Mouse (Mus musculus) erythroid progenitor cell, adult 5-6 weeks (primary cell): ENCODE results near the gene Tap2. TPM values are rescaled to one million over a fixed set of nuclear protein-coding genes. Genes with fewer than 3 reads are reported as not detected.
A peak's percentile ranks its signal among the peaks of the same experiment; 100 is the strongest.

Experiments used
- ATAC-seq: replicated peaks from 2 replicates; pipeline ENCODE4 v1.8.0; 2016; ENCODE audit warnings: moderate number of reproducible peaks, mild to moderate bottlenecking, moderate TSS enrichment, inconsistent platforms; ENCODE audit not compliant: poor library complexity, low FRiP score, severe bottlenecking
- total RNA-seq, 2 experiments: library from RNA; stranded (forward) in 1 of 2; stranded (reverse) in 1 of 2; fragments of 150-400 nt in 1 of 2; fragments of 186-747, 209-891 nt in 1 of 2; gene quantifications; 2 replicates each; pipeline versions ENCODE4 v1.2.3 to v1.2.4; 2015 to 2017; ENCODE audit warnings: low replicate concordance in 2 of 2

Gene Tap2
- total RNA-seq (2015; ENCODE audit: low replicate concordance) = 4.7 and 6.7 TPM in 2 replicates
- 7.7 and 16.6 TPM in 2 replicates for total RNA-seq (2017; ENCODE audit: low replicate concordance)

DNA sequence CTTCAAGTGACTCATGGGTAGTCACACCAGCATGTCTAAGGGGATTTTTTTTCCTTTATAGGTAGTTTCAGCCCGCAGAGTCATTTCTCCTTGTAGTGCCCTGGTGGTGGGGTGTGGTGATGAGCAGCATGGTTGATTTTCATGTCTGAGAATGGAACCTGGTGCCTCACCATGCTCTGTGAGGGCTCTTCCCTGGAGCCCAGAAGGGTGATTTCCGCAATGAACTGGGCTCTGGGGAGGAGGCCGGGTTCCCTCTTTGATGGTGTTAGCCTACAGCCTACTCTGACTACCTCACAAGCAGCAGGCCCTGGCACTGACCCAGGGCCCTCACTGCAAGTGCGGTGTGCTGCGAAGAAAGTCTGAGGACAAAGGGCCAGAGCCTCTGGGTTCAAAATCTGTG is at the start of gene Tap2:
Tap2 (plus strand) TSS at position 84 of the 400 bp plus-strand sequence.
- ATAC-seq = no peak

- ATAC-seq = no peak
Observed at GRCm38 (mm10) chr17:34155534-34155933, 47.8 kb upstream of the Tap2 start.

DNA sequence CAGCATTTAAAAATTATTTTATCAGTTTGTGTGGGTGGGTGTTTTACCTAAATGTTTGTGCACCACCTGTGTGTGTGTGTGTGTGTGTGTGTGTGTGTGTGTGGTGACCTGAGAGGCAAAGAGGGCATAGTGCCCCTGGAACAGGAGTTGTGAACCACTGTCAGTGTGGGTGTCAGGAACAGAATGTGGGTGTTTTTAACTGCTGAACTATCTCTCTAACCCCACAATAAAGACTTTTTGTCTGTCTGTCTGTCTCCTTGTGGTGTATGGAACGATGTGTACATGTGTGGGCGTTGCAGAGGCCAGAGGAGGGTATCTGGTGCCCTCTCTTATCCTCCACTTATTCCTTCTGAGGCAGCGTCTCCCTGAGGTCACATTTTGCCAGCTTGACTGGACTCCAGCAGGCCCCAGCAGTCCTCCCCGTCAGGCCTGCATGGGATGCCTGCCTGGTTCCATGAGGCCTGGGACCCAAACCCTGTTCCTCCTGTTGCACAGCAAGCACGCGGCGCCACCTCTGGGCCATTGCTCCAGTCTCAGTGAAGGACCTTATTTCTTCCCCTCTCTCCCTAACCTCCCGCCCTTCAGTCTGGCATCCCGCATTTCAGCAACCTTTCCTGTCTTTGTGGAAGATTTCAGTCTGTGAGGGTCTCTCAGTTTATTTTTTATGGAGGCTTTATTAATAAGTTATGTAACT is 39.0 kb upstream of the Tap2 start:
- no peak for ATAC-seq

DNA sequence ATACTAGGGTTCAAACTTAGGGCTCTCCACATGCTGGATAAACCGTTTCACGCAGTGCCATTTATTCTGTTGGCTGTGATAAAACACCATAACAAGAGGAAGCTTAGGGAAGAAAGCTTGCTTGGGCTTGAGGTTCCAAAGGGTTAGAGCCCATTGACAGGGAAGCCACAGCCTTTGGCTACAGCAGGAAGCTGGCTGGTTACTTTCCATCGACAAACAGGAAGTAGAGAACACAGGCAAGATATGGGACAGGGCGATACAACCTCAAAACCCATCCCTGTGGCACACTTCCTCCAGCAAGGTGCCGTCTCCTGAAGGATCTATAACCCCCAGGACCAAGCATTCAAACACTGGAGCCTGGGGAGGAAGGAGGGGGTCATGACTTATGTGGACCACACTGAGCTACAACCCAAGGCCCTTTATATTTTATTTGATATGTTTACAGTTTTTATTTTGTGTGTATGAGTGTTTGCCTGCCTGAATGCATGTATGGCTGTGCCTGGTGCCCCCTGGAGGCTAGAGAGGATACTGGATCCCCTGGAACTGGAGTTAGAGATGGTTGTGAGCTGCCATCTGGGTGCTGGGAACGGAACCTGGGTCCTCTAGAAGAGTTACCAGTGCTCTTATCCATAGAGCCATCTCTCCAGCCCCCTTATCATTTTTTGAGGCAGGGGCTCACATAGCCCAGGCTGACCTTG is 38.1 kb upstream of the Tap2 start:
- ATAC-seq = no peak

- ATAC-seq = no peak
Observed at GRCm38 (mm10) chr17:34169279-34169678, 34.0 kb upstream of the Tap2 start.

DNA sequence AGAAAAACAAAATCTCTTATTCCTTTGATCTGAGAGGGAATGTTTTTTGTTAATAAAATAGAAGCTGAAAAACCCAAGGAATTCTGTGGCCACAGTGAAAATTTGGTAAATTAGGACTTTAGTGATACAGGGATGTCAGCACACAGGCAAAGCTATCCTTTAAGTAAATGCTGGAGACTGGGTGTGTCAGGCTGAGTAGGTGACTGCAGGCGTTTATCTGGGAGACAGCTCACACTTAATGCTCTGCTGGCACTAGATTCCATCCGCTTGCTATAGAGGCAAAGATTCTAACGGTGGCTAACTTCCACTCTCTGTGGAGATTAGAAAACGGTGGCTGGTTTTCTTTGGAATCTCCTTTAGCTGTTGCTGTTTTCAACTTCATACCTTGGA is 32.8 kb upstream of the Tap2 start:
- peak; percentile 63; the same call in 1 of the 2 replicates for ATAC-seq

GRCm38 (mm10) chr17:34170877-34171498 is 32.3 kb upstream of the Tap2 start:
- peak; percentile 90 for ATAC-seq

DNA sequence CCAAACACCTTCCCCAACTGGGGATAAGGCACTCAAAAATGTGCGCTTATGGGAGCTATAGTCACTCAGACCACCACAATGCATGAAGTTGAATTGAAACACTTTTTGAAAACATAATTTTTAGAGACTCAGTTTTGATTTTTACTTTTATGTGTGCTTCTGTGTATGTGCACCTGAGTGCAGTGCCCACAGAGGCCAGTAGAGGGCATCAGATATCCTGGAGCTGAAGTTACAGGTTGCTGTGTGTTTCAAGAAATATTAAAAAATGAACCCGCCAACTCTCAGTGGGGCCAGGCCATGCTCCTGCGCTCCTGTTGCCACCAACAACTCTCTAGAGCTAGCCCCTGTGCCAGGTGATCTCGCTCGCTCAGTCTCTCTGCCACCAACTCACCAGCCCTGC is 30.8 kb upstream of the Tap2 start:
- no peak for ATAC-seq

DNA sequence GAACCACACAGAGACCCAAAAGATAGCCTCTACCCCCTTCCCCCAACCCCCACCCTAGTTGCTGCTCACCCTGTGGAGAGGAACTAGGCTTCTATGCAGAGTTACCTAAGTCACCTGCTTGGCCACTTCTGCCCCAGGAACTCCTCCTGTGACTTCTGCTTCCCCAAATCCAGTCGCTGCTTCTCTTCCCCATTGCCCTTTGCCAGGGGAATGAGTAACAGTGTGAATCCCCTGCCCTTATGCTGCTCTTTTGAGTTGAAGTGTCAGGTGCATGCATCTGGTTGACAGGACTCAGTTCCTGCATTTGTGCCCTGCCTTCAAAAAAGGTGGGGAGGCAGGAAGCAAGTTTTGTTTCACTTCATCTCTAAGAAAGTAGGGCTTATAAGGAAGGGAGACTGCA is 29.3 kb upstream of the Tap2 start:
- ATAC-seq = no peak

- ATAC-seq = no peak
Observed at GRCm38 (mm10) chr17:34177179-34177578, 26.1 kb upstream of the Tap2 start.

DNA sequence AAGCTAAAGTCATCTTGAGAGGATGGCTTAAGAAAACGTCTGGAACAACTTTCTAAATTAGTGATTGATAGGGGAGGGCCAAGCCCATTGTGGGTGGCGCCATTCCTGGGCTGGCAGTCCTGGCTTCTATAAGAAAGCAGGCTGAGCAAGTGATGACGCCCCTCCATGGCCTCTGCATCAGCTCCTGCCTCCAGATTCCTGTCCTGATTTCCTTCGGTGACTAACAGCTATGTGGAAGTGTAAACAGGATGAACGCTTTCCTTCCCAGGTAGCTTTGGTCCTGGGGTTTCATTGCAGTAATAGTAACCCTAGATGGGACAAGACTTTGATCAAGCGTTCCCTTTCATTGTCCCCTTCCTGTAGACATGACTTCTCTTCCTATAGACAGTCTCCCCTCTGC is 24.3 kb upstream of the Tap2 start:
- ATAC-seq = no peak

DNA sequence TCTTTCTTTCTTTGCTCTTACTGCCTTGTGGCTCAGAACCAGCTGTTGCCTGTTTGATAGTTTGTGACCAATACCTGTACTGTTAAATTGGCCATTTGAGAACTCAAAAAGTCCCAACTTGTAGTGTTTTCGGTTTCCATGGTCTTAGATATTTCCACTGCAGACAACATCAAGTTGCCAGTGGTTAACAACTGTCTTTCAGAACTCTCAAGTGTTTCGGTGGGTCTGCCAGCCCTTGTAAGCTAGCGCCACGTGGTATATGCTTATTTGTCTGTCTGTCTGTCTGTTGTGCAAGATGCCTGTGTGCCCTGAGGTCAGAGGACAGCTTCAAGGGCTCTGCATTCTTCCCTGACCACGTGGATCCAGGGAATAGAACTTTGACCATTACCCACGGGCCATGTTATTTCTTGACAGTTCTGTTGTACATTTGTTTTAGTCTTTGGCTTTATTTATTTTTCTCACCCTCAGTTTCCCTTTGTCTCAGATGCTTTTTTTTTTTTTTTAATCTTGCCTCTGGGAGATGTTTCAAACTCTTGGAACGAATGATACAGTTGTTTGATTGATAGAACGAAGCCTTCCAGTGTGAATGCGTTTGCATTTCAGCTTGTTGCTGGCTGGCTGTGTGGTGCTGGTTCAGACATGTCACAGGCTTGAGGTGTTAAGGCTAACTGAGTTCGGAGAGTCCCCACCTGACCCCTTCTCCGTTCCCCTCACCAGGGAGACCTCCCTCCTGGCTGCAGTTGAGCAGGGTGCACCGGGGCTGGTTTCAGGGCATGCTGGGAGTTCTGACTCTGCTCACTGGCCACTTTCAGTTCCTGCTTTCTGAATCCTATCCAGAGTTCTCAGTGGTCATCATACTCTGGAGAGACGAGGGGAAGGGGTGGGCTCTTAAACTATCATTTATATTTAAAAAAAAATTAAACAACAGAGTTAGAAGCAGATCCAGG is 23.1 kb upstream of the Tap2 start:
- ATAC-seq = no peak

DNA sequence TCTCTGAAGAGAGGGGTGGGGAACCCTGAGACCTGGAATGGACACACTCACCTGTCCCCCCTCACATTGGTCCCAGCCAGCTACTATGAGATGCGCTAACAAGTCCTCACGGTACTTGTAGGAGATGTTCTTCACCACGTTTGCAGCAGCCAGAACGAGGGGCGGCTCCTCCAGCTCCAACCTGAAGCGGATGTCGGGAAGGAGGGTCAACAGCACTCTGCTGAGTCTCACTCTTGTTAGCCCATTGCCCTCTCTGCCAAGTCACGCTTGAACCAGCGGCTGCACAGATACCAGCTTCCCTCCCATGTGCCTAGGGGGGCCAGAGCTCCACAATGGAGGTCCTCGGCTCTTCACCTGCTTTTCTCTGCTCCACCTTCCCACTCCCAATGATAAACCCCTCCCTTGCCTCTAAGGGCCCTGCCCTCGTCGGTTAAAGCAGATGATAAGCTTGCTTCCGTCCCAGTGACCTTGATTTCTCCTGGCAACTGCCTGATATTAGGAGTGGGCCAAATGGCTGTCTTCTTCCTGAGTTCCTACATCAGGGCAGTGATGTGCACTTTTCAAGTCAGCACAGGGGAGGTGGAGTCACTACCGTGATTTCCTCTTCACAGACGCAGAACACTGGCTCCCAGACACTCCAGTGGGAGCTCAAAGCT is 19.6 kb upstream of the Tap2 start:
- no peak for ATAC-seq

DNA sequence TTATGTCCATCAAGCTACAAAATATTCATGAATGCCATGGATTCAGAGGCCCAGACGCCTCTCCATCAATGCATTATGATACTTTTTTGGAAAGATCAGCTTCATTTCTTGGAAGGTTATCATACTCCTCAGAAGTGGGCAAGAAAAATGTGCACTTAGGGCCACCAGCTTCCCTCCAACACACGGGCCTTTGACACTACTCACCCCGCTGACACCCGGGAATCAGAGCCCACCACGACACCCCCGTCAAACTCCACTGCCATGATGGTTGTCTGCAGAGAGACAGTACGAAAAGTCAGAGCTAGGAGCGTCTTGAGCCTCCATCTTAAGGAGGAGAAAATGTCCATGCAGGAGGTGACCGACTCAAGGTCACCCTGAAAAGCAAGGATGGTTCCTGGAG is 17.8 kb upstream of the Tap2 start:
- ATAC-seq = no peak

DNA sequence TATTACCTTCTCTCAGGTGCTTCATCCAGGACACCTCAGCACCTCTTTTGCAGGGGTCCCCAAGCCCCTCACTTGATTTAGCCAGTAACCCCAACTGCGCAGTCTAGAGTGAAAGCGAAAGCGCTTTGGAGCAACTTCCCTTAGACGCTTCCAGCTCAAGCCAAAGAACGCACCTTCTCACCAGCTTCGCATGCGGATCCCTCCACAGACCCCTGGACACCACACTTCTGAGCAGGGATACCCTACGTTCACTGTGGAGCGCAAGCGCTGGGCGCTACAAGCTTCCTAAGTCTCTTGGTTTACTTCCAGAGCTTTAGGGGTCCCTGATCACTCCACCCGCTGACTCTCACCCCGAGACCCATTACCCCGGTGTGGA is 16.5 kb upstream of the Tap2 start:
- no peak; the same call in 1 of the 2 replicates for ATAC-seq

GRCm38 (mm10) chr17:34187261-34187916 is 15.9 kb upstream of the Tap2 start, which contains the start of the genes Tap1 and Psmb9:
TSS of gene Tap1 (plus strand) at chr17:34187553.
TSS of gene Psmb9 (minus strand) at chr17:34187764.
- ATAC-seq = peak; percentile 90

DNA sequence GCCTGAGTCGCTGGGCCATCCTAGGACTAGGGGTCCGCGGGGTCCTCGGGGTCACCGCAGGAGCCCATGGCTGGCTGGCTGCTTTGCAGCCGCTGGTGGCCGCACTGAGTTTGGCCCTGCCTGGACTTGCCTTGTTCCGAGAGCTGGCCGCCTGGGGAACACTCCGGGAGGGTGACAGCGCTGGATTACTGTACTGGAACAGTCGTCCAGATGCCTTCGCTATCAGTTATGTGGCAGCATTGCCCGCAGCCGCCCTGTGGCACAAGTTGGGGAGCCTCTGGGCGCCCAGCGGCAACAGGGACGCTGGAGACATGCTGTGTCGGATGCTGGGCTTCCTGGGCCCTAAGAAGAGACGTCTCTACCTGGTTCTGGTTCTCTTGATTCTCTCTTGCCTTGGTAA is 15.3 kb upstream of the Tap2 start:
- peak; percentile 73 for ATAC-seq

GRCm38 (mm10) chr17:34188986-34189385 is 14.3 kb upstream of the Tap2 start:
- no peak for ATAC-seq

DNA sequence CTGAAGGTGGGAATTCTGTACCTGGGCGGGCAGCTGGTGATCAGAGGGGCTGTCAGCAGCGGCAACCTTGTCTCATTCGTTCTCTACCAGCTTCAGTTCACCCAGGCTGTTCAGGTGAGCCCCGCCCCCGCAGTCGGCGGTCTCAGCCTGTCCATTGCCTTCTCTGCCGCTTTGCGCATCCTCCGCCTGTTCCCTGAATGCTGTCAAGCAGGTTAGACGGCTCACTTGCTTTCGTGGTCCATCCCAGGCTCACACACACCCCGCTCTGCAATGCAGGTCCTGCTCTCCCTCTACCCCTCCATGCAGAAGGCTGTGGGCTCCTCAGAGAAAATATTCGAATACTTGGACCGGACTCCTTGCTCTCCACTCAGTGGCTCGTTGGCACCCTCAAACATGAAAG is 10.5 kb upstream of the Tap2 start:
- ATAC-seq = no peak
